Mouse (Mus musculus): ENCODE data around the gene Adcy5.

The Adcy5 gene

DNA sequence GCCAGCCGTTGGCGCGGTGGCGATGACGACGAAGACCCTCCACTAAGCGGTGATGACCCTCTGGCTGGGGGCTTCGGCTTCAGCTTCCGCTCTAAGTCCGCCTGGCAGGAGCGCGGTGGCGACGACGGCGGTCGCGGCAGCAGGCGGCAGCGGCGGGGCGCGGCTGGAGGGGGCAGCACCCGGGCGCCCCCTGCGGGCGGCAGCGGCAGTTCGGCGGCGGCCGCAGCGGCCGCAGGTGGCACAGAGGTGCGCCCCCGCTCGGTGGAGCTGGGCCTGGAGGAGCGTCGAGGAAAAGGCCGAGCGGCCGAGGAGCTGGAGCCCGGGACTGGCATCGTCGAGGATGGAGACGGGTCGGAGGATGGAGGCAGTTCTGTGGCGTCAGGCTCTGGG lies 1.6 kb downstream of the Adcy5 start:
- no peak for DNase-seq (ENCODE audit: low read depth, low spot score)

GRCm38 (mm10) chr16:35156832-35157231 lies 2.2 kb downstream of the Adcy5 start:
- DNase-seq (ENCODE audit: low read depth, low spot score) = no peak

DNA sequence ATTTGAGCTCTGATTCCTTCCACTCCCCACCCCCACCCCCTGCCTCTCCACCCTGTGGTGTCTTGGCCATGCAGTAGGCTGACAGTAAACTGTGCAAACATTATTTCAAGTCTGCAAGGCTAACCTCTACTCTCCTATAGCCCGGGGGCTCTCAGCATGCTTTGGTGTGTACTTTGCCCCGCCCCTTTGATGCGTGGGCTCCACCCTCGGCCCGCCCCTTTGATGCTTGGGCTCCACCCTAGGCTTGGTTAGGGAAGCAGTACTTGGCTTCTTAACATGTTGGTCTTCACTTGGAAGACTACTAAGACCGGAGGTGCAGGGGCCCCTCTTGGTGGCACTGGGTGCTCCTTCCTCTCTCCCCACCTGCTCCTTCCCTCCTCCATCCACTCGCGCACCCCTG lies 4.9 kb downstream of the Adcy5 start:
- no peak for DNase-seq (ENCODE audit: low read depth, low spot score)

DNA sequence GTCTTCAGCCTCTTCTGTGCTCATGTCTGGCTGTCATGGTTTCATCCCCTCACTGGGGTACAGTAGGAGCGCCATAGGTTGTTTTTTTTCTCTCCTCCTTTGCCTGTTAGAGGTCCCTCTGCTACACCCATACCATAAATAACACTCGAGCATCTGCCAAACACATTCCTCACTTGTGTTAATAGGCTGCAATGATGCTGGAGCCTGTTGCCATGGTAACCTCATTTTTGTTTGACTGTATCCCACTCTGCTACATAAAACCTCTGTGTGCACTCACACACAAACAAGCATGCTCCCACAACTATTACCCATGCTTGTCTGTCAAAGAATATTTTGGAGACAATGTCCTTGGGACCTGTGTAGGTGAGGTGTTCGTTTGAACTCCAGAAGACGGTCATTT lies 5.3 kb downstream of the Adcy5 start:
- DNase-seq (ENCODE audit: low read depth, low spot score) = no peak

DNA sequence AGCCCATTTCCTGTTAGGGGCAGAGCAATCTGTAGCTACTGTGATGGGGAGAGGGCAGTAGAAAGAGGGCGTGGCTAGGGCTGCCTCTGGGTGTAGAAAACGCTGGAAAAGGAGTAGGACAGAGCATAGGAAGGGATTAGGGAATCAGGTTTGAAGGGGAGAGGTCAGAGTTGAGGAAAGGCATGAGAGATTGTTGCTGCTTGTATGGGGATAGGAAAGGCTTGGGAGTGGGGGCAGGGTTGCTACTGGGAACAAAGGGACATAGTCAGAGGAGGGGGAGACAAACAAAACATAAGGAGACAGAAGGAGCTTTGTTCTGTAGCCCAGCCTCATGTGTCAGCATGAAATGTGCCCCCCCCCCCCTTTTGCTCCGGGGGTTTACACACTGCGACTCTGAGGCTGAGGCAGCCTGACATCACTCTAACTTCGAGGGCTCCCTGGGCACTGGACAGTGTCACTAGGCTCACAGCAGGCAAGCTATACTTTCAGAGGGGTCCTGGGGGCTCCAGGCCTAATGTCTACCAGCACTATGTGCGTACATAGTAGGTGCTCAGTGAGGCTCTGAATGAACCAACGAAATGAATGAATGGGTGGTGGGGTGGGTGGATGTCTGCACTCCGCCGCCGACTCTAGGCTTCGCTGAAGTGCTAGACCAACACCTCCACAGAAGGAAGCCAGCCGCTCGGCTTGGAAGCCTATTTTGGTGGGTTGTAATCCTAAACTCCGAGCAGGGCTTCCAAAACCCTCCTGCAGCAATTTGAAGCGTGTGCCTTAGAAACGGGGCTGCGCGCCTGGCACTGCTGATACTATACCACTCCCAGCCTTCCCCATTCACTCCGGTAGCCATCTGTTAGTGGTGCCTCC lies 9.9 kb downstream of the Adcy5 start:
- DNase-seq (ENCODE audit: low read depth, low spot score) = no peak

- DNase-seq (ENCODE audit: low read depth, low spot score) = no peak
Observed at GRCm38 (mm10) chr16:35165361-35165760, 10.7 kb downstream of the Adcy5 start.

GRCm38 (mm10) chr16:35165788-35166187 lies 11.1 kb downstream of the Adcy5 start:
- DNase-seq (ENCODE audit: low read depth, low spot score) = no peak

GRCm38 (mm10) chr16:35169431-35169830 lies 14.8 kb downstream of the Adcy5 start:
- DNase-seq (ENCODE audit: low read depth, low spot score) = no peak

DNA sequence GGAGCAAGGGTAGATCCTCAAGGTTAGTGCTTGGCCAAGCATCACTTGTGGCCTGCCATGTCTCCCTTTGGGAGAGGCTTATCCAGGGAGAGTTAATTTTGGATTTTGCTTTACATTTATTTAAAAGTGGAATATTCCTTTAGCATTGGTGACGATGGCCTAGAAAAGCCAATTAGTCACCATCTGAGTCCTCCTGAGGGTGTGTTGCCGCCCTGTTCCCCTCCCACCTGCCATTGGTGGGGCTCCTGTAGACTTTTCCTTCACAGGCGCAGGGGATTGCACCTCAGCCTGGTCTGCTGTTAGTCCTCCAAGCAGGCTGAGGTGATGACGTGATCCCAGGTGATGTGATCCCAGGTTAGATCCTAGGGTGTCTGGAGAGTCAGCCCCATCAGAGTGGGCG lies 17.5 kb downstream of the Adcy5 start:
- DNase-seq (ENCODE audit: low read depth, low spot score) = no peak

GRCm38 (mm10) chr16:35178516-35178915 lies 23.8 kb downstream of the Adcy5 start:
- DNase-seq (ENCODE audit: low read depth, low spot score) = no peak

- DNase-seq (ENCODE audit: low read depth, low spot score) = no peak
Observed at GRCm38 (mm10) chr16:35179082-35179481, 24.4 kb downstream of the Adcy5 start.

DNA sequence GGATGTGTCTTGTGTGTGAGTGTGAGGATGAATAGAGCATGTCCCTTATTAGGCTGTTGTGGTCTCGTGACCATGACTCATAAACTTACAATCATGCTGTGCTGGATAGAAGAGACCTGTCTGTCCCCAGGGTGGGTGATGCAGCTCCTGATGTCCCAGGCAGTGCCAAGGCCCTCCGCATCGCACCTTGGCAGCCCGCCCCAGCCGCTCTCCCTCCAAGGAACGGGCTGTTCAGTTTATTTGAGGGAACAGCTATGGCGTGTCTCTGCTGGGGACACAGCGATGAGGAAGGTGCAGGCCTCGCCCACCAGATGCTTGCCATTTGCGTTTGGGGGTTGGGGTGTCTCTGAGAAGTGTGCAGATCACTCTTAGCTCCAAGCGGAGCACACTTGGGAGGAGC lies 28.5 kb downstream of the Adcy5 start:
- no peak for DNase-seq (ENCODE audit: low read depth, low spot score)

DNA sequence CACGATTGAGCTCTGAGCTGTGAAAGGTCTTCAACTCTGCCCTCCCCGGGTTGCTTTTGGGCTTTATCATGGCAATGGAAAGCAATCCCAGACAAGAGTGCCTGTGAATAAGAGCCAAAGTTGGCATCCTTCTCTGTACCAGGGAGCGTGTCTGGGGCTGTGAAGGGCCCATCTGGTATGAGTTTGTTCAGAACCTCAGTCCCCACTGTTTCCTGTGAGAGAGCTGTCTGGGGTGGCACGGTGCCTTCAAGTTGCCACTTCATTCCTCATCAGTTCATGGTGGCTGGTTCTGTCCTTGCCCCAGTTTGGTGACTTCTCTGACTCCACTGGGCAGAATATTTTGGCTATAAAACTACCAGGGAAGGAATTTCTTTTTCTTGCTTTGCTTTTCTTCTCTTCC lies 33.4 kb downstream of the Adcy5 start:
- no peak for DNase-seq (ENCODE audit: low read depth, low spot score)

GRCm38 (mm10) chr16:35189420-35190141 lies 34.9 kb downstream of the Adcy5 start:
- DNase-seq (ENCODE audit: low read depth, low spot score) = no peak

- no peak for DNase-seq (ENCODE audit: low read depth, low spot score)
Observed at GRCm38 (mm10) chr16:35190777-35191176, 36.1 kb downstream of the Adcy5 start.

- no peak for DNase-seq (ENCODE audit: low read depth, low spot score)
Observed at GRCm38 (mm10) chr16:35191271-35191670, 36.6 kb downstream of the Adcy5 start.

GRCm38 (mm10) chr16:35192471-35192870 lies 37.8 kb downstream of the Adcy5 start:
- DNase-seq (ENCODE audit: low read depth, low spot score) = no peak

DNA sequence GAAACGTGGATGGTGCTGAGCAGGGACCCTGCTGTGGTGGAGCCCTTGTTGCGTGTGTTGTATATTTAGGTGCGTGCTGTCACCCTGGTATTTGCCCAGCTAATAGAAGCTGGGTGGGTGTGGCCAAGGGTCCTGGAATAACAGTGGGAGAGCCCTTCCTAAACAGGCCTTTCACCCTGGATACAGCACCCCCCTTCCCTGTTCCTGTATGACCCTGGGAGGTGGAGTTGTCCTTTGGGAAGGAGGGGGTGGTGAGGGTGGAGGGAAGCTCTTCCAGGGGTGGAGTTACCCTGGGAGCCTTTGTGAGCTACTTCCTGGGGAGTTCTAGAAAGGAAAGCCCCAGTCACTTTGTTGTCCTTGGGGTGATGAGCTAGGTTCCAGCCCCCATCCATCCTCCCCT lies 38.7 kb downstream of the Adcy5 start:
- no peak for DNase-seq (ENCODE audit: low read depth, low spot score)

DNA sequence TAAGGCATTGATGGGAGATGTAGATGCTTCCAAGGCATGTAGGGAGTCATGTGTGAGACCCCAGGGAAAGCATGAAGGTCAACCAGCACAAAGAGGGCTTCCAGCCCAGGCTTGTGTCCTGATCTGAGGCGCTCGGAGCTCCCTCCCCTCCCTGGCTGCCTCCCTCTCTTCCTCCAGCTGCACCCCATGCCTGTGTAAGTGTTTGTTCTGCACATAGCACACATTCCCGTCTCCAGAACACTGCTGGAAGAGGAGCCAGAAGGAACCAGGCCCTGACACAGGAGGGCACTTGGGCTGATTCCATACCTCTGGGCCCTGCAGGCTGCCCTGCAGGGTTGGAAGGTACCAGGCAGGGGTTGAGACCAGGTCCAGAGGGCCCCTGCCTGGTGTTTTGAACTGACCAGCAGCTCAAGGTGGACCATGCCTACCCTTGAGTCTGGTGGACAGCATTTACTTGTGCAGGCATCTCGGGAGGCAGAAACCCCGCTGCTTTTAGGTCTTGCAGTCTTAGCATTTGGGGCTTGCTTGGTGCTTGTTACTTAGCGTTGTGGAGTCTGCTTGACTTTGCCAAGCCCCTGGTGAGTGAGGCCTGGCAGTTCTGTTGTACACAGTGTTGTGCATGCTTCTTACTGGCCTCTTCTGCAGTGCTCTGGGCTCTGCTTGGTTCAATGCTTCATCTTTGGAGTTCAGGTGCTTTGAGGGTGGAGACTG lies 45.2 kb downstream of the Adcy5 start:
- DNase-seq (ENCODE audit: low read depth, low spot score) = no peak

GRCm38 (mm10) chr16:35200432-35201142 lies 45.9 kb downstream of the Adcy5 start:
- DNase-seq (ENCODE audit: low read depth, low spot score) = no peak

- DNase-seq (ENCODE audit: low read depth, low spot score) = no peak
Observed at GRCm38 (mm10) chr16:35201281-35201680, 46.6 kb downstream of the Adcy5 start.

GRCm38 (mm10) chr16:35203511-35203910 lies 48.8 kb downstream of the Adcy5 start:
- DNase-seq (ENCODE audit: low read depth, low spot score) = no peak
